Mouse (Mus musculus) kidney, embryonic 14.5 days (tissue): ENCODE data around the gene Pitpna. TPM values are rescaled to one million over a fixed set of nuclear protein-coding genes. Genes with fewer than 3 reads are reported as not detected.
A peak's percentile ranks its signal among the peaks of the same experiment; 100 is the strongest.

Experiments used
- ATAC-seq: fragments of 200-750 bp; cut with Nextera tagmentation; 2 replicates; pipeline ENCODE4 v1.8.0; 2017; ENCODE audit warnings: moderate number of reproducible peaks, mild to moderate bottlenecking, moderate TSS enrichment, moderate library complexity; ENCODE audit not compliant: low FRiP score, low TSS enrichment
- H3K27ac ChIP-seq: fragments of 300-500 bp; sonication (generic); 2 replicates; pipeline ENCODE4 v1.5.1; 2014; ENCODE audit warnings: low read depth, mild to moderate bottlenecking, low read length, moderate library complexity, mixed read lengths
- H3K27me3 ChIP-seq: fragments of 300-500 bp; sonication (generic); 2 replicates; pipeline ENCODE4 v1.6.1; 2014; ENCODE audit warnings: mild to moderate bottlenecking, low read length; ENCODE audit not compliant: control insufficient read depth, insufficient read depth
- H3K36me3 ChIP-seq: fragments of 300-500 bp; sonication (generic); 2 replicates; pipeline ENCODE4 v1.6.1; 2014; ENCODE audit warnings: low read length, mixed read lengths; ENCODE audit not compliant: control insufficient read depth, insufficient read depth
- H3K4me1 ChIP-seq: fragments of 300-500 bp; sonication (generic); 2 replicates; pipeline ENCODE4 v1.6.1; 2014; ENCODE audit warnings: low read length, mixed read lengths; ENCODE audit not compliant: control insufficient read depth, insufficient read depth
- H3K4me2 ChIP-seq: fragments of 300-500 bp; sonication (generic); replicated peaks from 2 replicates; pipeline ENCODE4 v1.6.1; 2014; ENCODE audit warnings: low read depth, mild to moderate bottlenecking, low read length
- H3K4me3 ChIP-seq: fragments of 300-500 bp; sonication (generic); 2 replicates; pipeline ENCODE4 v1.5.1; 2014; ENCODE audit warnings: mild to moderate bottlenecking, low read length
- H3K9ac ChIP-seq: fragments of 300-500 bp; sonication (generic); 2 replicates; pipeline ENCODE4 v1.6.1; 2014; ENCODE audit warnings: low read depth, mild to moderate bottlenecking, low read length, moderate library complexity
- H3K9me3 ChIP-seq: fragments of 300-500 bp; sonication (generic); 2 replicates; pipeline ENCODE4 v1.6.1; 2016; ENCODE audit warnings: low read length; ENCODE audit not compliant: control insufficient read depth
- WGBS: fragments of 180-500 bp; shearing (Covaris S2); extraction: QIAGEN DNeasy Blood & Tissue Kit; methylation state at CpG from one replicate; pipeline ENCODE4 v1.1.7; 2014; 5-methylcytosine and 5-hydroxymethylcytosine counted together
- polyA plus RNA-seq: library from polyadenylated mRNA; unstranded; fragments of >200 nt; fragmentation: Nextera tagmentation; extraction: Ambion mirVana; gene quantifications from 2 replicates; pipeline ENCODE4 v1.2.1, GENCODE M21; 2014

Gene Pitpna
- polyA plus RNA-seq, 1 experiment from 2014 or later: 99.5 TPM

DNA sequence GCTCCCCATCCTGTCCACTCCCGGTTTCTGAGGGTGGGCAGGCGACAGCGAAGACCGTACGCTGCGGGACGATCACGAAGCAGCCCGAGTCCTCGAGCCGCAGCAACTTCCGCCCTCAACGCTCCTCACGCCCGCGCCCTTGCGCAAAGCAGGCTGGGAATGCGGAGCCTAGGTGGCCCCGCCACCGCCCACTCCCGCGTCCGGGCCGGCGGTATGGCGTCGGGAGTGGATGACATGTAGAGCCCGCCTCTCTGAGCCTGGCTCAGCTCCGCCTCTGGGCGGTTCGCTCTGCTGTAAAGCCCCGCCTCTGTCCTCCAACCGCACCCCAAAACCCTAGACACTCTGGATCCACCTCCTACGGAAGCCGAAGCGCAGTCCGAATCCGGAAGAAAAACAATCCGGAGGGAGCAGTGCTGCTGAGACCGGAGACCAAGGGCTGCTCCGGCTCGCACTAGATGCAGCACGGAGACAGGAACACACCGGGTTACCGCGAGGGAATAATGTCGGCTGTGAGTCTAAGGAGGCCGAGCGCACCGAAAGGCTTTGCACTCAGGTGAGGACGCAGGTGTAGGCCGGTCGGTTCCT lies 42.8 kb downstream of the Pitpna start, which contains the start of gene Inpp5k:
Gene Inpp5k (plus strand): TSS at position 344 of the 585 bp plus-strand sequence.
- Histone ChIP-seq H3K27me3 (no peaks in the 10 kb centered on the region), H3K4me2 (peak within 1 kb of the TSS; percentile 77), H3K36me3 (peaks cover 27% of the 10 kb centered on the region), H3K4me3 (peak within 1 kb of the TSS; percentile 62), H3K27ac (peak within 1 kb of the TSS; percentile 68; the same call in 1 of the 2 replicates), H3K9ac (peak within 1 kb of the TSS; percentile 73), H3K4me1 (peaks cover 9% of the 10 kb centered on the region), H3K9me3 (no peaks in the 10 kb centered on the region)
- under 1% methylated on average over 53 of the region's 53 CpGs for WGBS
- peak; percentile 97 for ATAC-seq

DNA sequence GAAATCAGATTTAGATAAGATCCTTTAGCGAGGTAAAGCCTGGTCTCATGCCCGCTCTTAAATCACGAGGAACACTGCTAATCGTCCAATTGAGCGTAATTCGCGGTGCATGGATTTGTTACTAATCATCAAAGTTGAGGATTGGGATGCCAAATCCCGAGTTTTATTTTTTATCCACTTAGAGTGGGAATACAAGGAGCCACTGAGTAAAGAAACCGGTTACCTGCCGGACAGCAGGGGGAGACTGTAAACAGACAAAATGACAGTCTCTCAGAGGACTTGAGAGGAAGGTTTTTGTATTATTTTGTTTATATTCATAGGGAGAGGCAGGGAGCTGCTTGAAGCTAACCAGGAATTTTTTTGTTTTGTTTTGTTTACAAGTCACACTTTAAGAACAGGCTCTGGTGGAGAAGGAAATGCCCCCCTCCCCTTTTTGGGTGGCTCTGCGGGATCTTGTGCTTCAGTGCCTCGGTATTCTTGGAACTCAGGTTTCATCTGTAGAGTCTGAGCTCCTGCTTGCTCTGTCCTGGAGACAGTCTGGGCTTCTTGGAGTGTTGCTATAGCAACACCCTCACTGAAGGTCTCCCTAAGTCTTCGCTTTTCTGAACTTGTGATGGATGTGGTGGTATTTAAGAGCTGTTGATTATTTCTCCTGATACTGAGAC lies 43.8 kb downstream of the Pitpna start:
- H3K27ac ChIP-seq: no peak overlapping the region
- no peaks in the 10 kb centered on the region for H3K27me3 ChIP-seq
- ATAC-seq: no peak
- H3K9me3 ChIP-seq: no peaks in the 10 kb centered on the region
- peak overlapping the region; percentile 62; the same call in 1 of the 2 replicates for H3K9ac ChIP-seq
- H3K4me3 ChIP-seq: peak overlapping the region; percentile 62
- H3K4me2 ChIP-seq: peak overlapping the region; percentile 77
- H3K4me1 ChIP-seq: peaks cover 9% of the 10 kb centered on the region
- H3K36me3 ChIP-seq: peaks cover 18% of the 10 kb centered on the region
- 8% methylated on average over 13 of the region's 13 CpGs for WGBS

DNA sequence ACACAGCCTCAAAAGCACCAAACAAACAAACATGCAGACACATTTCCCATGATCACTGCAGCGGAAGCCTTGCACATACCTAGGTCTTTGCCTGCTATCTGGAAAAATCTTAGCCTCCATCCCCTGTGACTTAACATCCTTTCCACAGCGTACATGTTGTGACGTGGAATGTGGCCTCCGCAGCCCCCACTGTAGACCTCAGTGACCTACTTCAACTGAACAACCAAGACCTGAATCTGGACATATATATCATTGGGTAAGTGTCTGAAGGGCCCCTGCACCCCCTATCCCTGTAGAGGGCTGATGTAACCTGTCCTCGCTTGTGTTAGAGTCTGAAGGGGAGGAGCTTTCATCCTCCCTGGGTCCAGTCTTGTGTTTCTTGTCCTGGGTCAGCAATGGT lies 45.0 kb downstream of the Pitpna start:
- Histone ChIP-seq H3K9me3 (no peaks in the 10 kb centered on the region), H3K4me3 (no peak overlapping the region), H3K4me1 (peaks cover 9% of the 10 kb centered on the region), H3K4me2 (no peak overlapping the region), H3K36me3 (peaks cover 15% of the 10 kb centered on the region), H3K27me3 (no peaks in the 10 kb centered on the region), H3K27ac (no peak overlapping the region), H3K9ac (no peak overlapping the region)
- 83% methylated on average over 5 of the region's 5 CpGs for WGBS
- no peak for ATAC-seq

DNA sequence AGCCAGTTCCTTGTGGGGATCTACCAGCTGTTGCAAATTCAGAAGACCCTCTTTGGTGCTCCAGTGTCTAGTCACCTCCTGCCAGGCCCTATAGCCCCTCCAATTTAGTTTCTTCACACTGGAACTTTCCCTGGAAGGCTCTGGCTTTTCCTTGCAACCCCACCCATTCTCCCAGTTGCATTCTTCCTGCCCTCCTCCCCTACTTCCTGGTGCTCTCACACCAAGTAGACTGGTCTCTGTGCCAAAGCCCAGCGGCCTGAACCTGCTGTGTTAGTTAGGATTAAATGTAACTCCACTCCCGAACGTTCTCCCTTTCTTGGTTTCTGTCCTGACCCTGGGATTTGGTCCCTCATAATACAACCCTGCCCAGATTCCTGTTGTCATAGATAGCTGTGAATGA lies 46.9 kb downstream of the Pitpna start:
- WGBS: 78% methylated on average over 3 of the region's 3 CpGs

DNA sequence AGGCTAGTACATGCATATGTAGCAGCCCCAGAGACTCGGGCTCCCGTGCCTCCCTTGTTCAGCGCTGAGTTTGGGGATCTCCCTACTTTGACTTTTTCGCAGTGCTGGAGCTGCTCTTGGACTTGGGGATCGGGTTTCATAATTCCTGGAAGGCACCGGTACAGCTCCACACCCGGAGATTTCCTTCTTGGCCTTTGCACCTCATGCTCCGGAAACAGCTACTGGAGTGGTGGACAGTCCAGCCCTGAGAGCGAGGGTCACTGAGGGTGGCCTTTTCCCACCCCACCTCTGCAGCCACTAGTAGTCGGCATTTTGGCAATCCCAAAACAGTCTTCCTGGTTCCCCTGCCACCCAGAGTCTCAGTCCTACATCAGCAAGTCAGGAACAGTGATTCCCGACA lies 47.4 kb downstream of the Pitpna start:
- Histone ChIP-seq H3K4me2 (no peak overlapping the region), H3K27me3 (no peaks in the 10 kb centered on the region), H3K9ac (no peak overlapping the region), H3K36me3 (peaks cover 9% of the 10 kb centered on the region; the same call in 1 of the 2 replicates), H3K4me1 (peaks cover 5% of the 10 kb centered on the region; the same call in 1 of the 2 replicates), H3K27ac (no peak overlapping the region), H3K4me3 (no peak overlapping the region), H3K9me3 (no peaks in the 10 kb centered on the region)
- 42% methylated on average over 11 of the region's 11 CpGs for WGBS
- no peak for ATAC-seq

More for the DNA sequence above, 46.9 kb downstream of the Pitpna start:
- Histone ChIP-seq H3K4me1 (peaks cover 5% of the 10 kb centered on the region; the same call in 1 of the 2 replicates), H3K36me3 (peaks cover 9% of the 10 kb centered on the region; the same call in 1 of the 2 replicates), H3K9ac (no peak overlapping the region), H3K4me3 (no peak overlapping the region), H3K4me2 (no peak overlapping the region), H3K27me3 (no peaks in the 10 kb centered on the region), H3K9me3 (no peaks in the 10 kb centered on the region), H3K27ac (no peak overlapping the region)
- ATAC-seq: no peak

DNA sequence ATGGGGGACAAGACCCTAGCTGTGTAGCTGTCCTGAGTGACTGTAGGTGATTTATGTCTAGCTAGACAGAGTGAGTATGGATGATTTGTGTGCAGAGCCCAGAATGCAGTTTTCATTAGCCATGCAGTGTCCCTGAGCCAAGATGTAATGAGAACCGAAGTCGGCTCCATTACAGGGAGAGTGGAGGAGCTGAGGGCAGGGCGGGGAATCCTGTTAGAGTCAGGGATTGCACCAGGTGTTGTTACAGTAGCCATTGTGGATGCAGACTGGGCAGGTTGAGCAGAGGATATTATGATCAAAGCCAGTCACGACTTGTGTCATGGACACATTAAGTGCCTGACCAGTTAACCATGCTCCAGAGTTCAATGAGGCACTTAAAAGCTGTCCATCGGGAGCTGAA lies 55.4 kb downstream of the Pitpna start:
- no peak overlapping the region for H3K9ac ChIP-seq
- no peaks in the 10 kb centered on the region for H3K27me3 ChIP-seq
- H3K4me2 ChIP-seq: no peak overlapping the region
- peak; percentile 61 for ATAC-seq
- peaks cover 3% of the 10 kb centered on the region; the same call in 1 of the 2 replicates for H3K36me3 ChIP-seq
- 0 out of 2 replicates have a peak, but pooled peaks cover 5% of the 10 kb centered on the region for H3K4me1 ChIP-seq
- 40% methylated on average over 5 of the region's 5 CpGs for WGBS
- H3K4me3 ChIP-seq: no peak overlapping the region
- H3K9me3 ChIP-seq: no peaks in the 10 kb centered on the region
- H3K27ac ChIP-seq: no peak overlapping the region

DNA sequence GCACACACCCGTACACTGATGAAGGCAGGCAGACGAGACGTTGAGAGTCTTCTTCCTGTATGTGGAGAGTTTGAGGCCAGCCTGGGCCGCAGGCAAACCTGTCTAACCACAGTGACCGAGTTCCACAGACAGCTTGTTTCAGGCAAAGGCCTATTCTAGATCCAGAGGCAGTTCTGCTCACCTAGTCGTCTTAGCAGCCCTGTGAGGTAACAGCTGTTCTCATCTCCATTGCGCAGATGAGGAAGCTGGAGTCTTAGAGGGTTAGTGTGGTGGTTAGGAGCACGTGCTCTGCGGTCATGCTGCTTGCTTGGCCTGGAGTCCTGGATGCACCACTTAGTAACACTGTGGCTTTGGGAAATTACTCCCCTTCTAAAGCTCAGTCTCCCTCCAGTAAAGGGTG lies 56.8 kb downstream of the Pitpna start:
- 0 out of 2 replicates have a peak, but pooled peaks cover 5% of the 10 kb centered on the region for H3K4me1 ChIP-seq
- no peak overlapping the region for H3K27ac ChIP-seq
- no peak for ATAC-seq
- peaks cover 3% of the 10 kb centered on the region; the same call in 1 of the 2 replicates for H3K36me3 ChIP-seq
- H3K9me3 ChIP-seq: no peaks in the 10 kb centered on the region
- H3K9ac ChIP-seq: no peak overlapping the region
- no peak overlapping the region for H3K4me3 ChIP-seq
- WGBS: 85% methylated on average over 9 of the region's 9 CpGs
- H3K4me2 ChIP-seq: no peak overlapping the region
- H3K27me3 ChIP-seq: no peaks in the 10 kb centered on the region

DNA sequence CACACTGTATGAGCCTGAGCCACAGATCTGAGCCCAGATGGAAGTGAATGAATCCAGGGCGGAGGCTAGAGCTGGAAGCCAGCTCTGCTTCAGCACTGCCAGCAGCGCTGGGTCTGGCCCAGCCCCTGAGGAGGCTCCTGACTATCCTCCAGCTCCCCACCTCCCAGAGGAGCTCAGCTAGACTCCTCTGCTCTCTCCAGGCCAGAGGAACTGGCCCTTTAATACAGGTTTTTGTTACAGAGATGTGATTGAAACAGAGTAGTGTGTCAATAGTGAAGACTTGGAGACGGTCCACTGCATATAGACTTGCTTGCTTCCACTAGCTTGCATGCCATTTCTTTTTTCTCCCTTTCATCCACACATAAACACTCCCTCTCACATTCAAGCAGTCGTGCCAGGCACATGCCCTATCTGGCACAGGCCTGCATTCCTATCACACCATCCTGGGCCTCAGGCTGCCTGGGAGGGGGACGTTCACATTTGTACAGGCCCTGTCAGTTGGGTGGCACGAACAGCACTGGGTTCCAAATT lies 59.8 kb downstream of the Pitpna start:
- Histone ChIP-seq H3K36me3 (no peaks in the 10 kb centered on the region), H3K4me3 (no peak overlapping the region), H3K27ac (no peak overlapping the region), H3K9me3 (no peaks in the 10 kb centered on the region), H3K9ac (no peak overlapping the region), H3K4me2 (no peak overlapping the region), H3K27me3 (no peaks in the 10 kb centered on the region), H3K4me1 (peaks cover 13% of the 10 kb centered on the region)
- ATAC-seq: no peak
- 70% methylated on average over 6 of the region's 6 CpGs for WGBS

DNA sequence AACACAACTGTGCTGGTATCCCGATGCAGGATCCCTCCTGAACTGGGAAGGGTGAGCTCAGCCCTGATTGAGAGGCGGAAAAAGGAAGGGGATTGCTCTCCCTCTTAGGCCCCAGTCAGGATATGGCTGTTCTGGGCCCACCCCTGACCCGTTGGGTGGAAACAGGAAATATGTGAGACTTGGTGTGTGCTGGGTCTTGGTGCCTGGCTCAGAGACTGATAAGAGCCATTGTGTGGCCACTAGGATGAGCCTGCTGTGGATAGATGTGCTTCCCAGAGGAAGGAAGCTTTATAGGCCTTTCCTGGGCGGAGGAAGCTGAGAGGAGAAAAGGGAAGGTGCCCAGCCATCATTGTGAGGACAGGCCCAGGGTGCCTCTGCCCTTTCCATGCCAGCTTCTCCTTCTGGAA lies 61.3 kb downstream of the Pitpna start:
- peak overlapping the region; percentile 62; the same call in 1 of the 2 replicates for H3K27ac ChIP-seq
- no peaks in the 10 kb centered on the region for H3K36me3 ChIP-seq
- no peak for ATAC-seq
- no peaks in the 10 kb centered on the region for H3K9me3 ChIP-seq
- H3K4me3 ChIP-seq: no peak overlapping the region
- H3K4me2 ChIP-seq: no peak overlapping the region
- 80% methylated on average over 4 of the region's 4 CpGs for WGBS
- H3K9ac ChIP-seq: no peak overlapping the region; the same call in 1 of the 2 replicates
- H3K4me1 ChIP-seq: peaks cover 15% of the 10 kb centered on the region
- no peaks in the 10 kb centered on the region for H3K27me3 ChIP-seq
